Comparison of ENCODE assay signal across 8 mouse cellular contexts in genomic region chr13:95639336-95640116, GRCm38 (mm10). TPM values are rescaled to one million over a fixed set of nuclear protein-coding genes. Genes with fewer than 3 reads are reported as not detected.
DNase-seq lines count a peak whose midpoint lies in the region; ATAC-seq lines count a peak whose summit lies in the region.

No protein-coding gene starts in this region.

- H3K27ac ChIP-seq in hindbrain, embryonic 15.5 days (replicated peaks), result peak overlapping the region; percentile 2; the same call in 1 of the 2 replicates

- no peak overlapping the region for H3K9ac ChIP-seq in hindbrain, embryonic 15.5 days

- ATAC-seq in common myeloid progenitor, adult 5-6 weeks (replicated peaks; ENCODE audit: low read depth, poor library complexity, severe bottlenecking), result 0 out of 2 replicates have a peak, but pooled peaks have one; percentile 36
- ATAC-seq in hindbrain, embryonic 15.5 days (ENCODE audit: low FRiP score, low read depth), result peak; percentile 78
- no peak for ATAC-seq in CD4-positive, CD25-positive, alpha-beta regulatory T cell, adult 4 months

- WGBS in hindbrain, embryonic 15.5 days, result 64% methylated on average over 15 of the region's 15 CpGs

- no peaks in the 10 kb centered on the region for H3K36me3 ChIP-seq in hindbrain, embryonic 15.5 days

- no peak overlapping the region for H3K4me2 ChIP-seq in hindbrain, embryonic 15.5 days

- H3K4me3 ChIP-seq in hindbrain, embryonic 15.5 days, result no peak overlapping the region

- H3K27me3 ChIP-seq in hindbrain, embryonic 15.5 days, result no peaks in the 10 kb centered on the region

- no peaks in the 10 kb centered on the region for H3K9me3 ChIP-seq in hindbrain, embryonic 15.5 days

- H3K4me1 ChIP-seq in hindbrain, embryonic 15.5 days (replicated peaks), result peaks cover 20% of the 10 kb centered on the region

- DNase-seq in adrenal gland, postnatal 14 days, result peak; percentile 45
- DNase-seq in adrenal gland, postnatal 4 days (ENCODE audit: low spot score in 2 of 2), result no peak
- DNase-seq in lung, postnatal 14 days, result peak; percentile 61
- no peak for DNase-seq in urinary bladder, adult 2 months (ENCODE audit: low spot score)
- DNase-seq in right cerebral cortex, postnatal 14 days, result no peak

RNA-seq across cellular contexts. Expression of gene F2r, which starts 21.2 kb away (rescaled TPM):
- 93.1 and 98.8 TPM in 2 replicates for total RNA-seq in adrenal gland, postnatal 14 days (2021)
- 100 to 1,000 TPM; 103 to 110 TPM for total RNA-seq in adrenal gland, postnatal 4 days (2021)
- total RNA-seq in common myeloid progenitor, adult 5-6 weeks (2017), result 59.5 and 70.5 TPM in 2 replicates
- polyA plus RNA-seq in hindbrain, embryonic 15.5 days (2015; fragmentation: Nextera tagmentation; extraction: Ambion mirVana), result 60.0 and 62.8 TPM in 2 replicates
- 10 to 100 TPM; 21.4 to 25.0 TPM for polyA plus RNA-seq in CD4-positive, CD25-positive, alpha-beta regulatory T cell, adult 4 months (2017; shearing (Covaris generic))
- 6.6 and 9.5 TPM in 2 replicates for polyA plus RNA-seq in urinary bladder, adult 2 months (2012; rRNA removed)

RNA-seq across cellular contexts. Expression of gene F2rl2, which starts 57.1 kb away (rescaled TPM):
- total RNA-seq in adrenal gland, postnatal 14 days (2021), result 0.38 and 0.48 TPM in 2 replicates
- total RNA-seq in adrenal gland, postnatal 4 days (2021), result under 1 TPM; 0.39 to 0.90 TPM
- 3.0 and 3.6 TPM in 2 replicates for total RNA-seq in common myeloid progenitor, adult 5-6 weeks (2017)
- polyA plus RNA-seq in hindbrain, embryonic 15.5 days (2015; fragmentation: Nextera tagmentation; extraction: Ambion mirVana), result 0.92 and 0.94 TPM in 2 replicates
- polyA plus RNA-seq in CD4-positive, CD25-positive, alpha-beta regulatory T cell, adult 4 months (2017; shearing (Covaris generic)), result 1 to 10 TPM; 3.9 to 4.3 TPM
- 0.21 and 0.49 TPM in 2 replicates for polyA plus RNA-seq in urinary bladder, adult 2 months (2012; rRNA removed)

Comparison
In these comparisons a context has a peak if more than half of its experiments do, and no peak if none do; other contexts are left out.
1. DNase-seq: peak in adrenal gland, postnatal 14 days (single experiment) and lung, postnatal 14 days (single experiment); none in adrenal gland, postnatal 4 days (0 of 2), urinary bladder, adult 2 months (single experiment) and right cerebral cortex, postnatal 14 days (single experiment).